Mouse (Mus musculus): ENCODE results near the gene Lmna. TPM values are rescaled to one million over a fixed set of nuclear protein-coding genes. Genes with fewer than 3 reads are reported as not detected.

Gene Lmna
- polyA plus RNA-seq, 1 experiment, result 51.4 TPM

DNA sequence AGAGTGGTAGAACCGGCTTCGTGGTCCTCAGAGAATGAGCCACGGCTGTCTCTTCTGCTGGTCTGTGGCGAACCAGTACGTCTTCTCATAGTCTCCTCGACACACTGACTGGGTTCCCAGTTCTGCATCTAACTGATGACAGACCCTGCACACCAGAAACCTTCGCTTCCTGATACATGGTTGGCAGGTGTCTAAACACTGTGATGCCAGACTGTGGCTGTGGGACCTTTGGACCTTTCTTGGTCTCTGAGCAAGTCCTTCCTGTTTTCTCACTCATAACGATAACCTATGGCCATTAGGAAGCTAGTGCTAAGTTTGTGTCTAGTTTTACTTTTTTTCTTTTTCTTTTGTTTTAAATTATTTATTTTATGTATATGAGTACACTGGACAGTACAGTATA lies 61.3 kb downstream of the Lmna start:
- WGBS, result 96% methylated on average over 8 of the region's 8 CpGs
- peaks cover 28% of the 10 kb centered on the region for H3K4me1 ChIP-seq (ENCODE audit: control insufficient read depth, insufficient read depth, low read length)
- TF ChIP-seq CTCF (IDR thresholded peaks at IDR 0.05; ENCODE audit: borderline replicate concordance, insufficient read depth, low read depth, low read length) (no peak), POLR2A (IDR thresholded peaks at IDR 0.05; ENCODE audit: borderline replicate concordance, insufficient read depth, low read length) (no peak)
- no peaks in the 10 kb centered on the region for H3K27me3 ChIP-seq (ENCODE audit: control insufficient read depth, insufficient read depth, low read length)
- H3K4me3 ChIP-seq (replicated peaks; ENCODE audit: insufficient read depth, low read depth, low read length), result no peak overlapping the region
- no peak for DNase-seq
- H3K27ac ChIP-seq (ENCODE audit: insufficient read depth, low read length), result no peak overlapping the region

DNA sequence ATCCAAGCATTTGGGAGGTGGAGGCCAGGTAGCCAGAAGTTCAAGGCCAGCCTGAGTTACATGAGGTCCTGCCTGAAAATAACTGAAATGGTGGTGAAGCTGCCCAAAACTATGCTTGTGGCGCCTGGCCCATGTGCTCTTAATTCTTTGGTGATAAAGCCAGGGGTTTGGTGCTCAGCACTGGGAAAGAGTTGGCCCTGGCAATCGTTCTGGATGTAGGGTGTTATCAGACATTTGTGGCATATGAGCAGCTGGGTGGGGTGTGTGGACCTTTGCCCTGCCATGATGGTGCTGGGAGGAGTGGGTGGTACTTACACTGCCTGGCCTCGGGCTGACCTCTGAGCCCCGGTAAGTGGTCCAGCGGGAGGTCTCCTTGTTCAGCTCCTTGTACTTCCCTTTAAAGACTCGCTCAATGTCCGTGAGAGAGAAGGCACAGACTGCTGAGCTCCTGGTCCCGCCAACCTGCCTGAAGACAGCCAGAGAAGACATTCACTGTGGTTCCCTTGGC lies 62.0 kb downstream of the Lmna start:
- H3K27me3 ChIP-seq (ENCODE audit: control insufficient read depth, insufficient read depth, low read length), result no peaks in the 10 kb centered on the region
- WGBS, result 76% methylated on average over 8 of the region's 8 CpGs
- no peak for DNase-seq
- no peak overlapping the region for H3K4me3 ChIP-seq (replicated peaks; ENCODE audit: insufficient read depth, low read depth, low read length)
- peaks cover 21% of the 10 kb centered on the region for H3K4me1 ChIP-seq (ENCODE audit: control insufficient read depth, insufficient read depth, low read length)
- H3K27ac ChIP-seq (ENCODE audit: insufficient read depth, low read length), result no peak overlapping the region
- TF ChIP-seq POLR2A (IDR thresholded peaks at IDR 0.05; ENCODE audit: borderline replicate concordance, insufficient read depth, low read length), result no peak
- no peak for TF ChIP-seq CTCF (IDR thresholded peaks at IDR 0.05; ENCODE audit: borderline replicate concordance, insufficient read depth, low read depth, low read length)

DNA sequence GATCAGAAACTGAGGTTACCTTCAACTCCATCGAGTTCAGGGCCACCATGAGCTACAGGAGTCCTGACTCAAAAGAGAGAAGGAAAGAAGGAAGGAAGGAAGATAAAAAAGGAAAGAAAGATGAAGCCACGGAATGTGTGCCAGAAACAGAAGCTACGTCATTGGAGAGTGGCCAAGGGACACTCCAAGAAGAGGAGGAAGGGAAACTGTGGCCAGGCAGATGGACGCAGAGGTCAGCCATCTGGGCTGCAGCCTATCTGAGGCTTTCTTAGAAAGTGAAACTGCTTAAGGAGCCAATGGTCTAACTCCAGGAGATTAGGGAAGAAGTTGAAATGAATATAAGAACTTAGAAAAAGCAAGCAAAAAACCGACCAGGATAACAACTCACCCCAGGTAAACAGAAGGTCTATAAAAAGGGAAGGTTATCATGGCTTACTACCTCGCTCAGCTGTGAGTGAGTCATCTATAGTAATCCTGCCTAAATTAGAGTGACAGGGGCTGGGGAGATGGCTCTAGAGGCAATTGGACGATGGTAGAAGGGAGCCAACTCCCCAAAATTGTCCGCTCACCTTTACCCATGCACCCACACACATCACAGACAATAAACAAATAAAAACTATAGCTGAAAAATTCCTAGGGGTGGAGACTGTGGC lies 63.2 kb downstream of the Lmna start:
- Histone ChIP-seq H3K4me3 (replicated peaks; ENCODE audit: insufficient read depth, low read depth, low read length) (no peak overlapping the region), H3K27me3 (ENCODE audit: control insufficient read depth, insufficient read depth, low read length) (no peaks in the 10 kb centered on the region), H3K27ac (ENCODE audit: insufficient read depth, low read length) (no peak overlapping the region), H3K4me1 (ENCODE audit: control insufficient read depth, insufficient read depth, low read length) (peaks cover 13% of the 10 kb centered on the region)
- WGBS, result 20% methylated on average over 8 of the region's 8 CpGs
- TF ChIP-seq POLR2A (IDR thresholded peaks at IDR 0.05; ENCODE audit: borderline replicate concordance, insufficient read depth, low read length) (no peak), CTCF (IDR thresholded peaks at IDR 0.05; ENCODE audit: borderline replicate concordance, insufficient read depth, low read depth, low read length) (no peak)
- peak in 1 of 2 experiments; percentile 42 for DNase-seq

DNA sequence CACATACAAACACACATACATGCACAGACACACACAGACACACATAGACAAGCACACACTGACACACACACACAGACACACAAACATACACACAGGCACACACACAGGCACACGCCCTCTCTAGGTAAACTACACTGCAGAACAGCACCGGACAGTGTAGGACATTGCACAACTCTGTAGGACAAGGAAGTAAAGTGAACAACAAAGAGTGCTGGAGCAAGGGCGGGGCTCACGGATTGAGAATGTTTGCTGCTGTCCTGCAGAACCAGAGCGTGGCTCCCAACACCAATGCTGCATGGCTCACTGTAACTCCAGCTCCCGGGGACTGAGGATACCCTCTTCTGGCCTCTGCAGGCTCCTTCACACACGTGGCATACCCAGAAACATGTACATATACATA lies 66.9 kb downstream of the Lmna start:
- DNase-seq, result no peak
- Histone ChIP-seq H3K4me3 (replicated peaks; ENCODE audit: insufficient read depth, low read depth, low read length) (no peak overlapping the region), H3K27ac (ENCODE audit: insufficient read depth, low read length) (no peak overlapping the region), H3K27me3 (ENCODE audit: control insufficient read depth, insufficient read depth, low read length) (no peaks in the 10 kb centered on the region), H3K4me1 (ENCODE audit: control insufficient read depth, insufficient read depth, low read length) (peaks cover 9% of the 10 kb centered on the region)
- TF ChIP-seq CTCF (IDR thresholded peaks at IDR 0.05; ENCODE audit: borderline replicate concordance, insufficient read depth, low read depth, low read length), result no peak
- no peak for TF ChIP-seq POLR2A (IDR thresholded peaks at IDR 0.05; ENCODE audit: borderline replicate concordance, insufficient read depth, low read length)
- WGBS, result 78% methylated on average over 7 of the region's 7 CpGs

DNA sequence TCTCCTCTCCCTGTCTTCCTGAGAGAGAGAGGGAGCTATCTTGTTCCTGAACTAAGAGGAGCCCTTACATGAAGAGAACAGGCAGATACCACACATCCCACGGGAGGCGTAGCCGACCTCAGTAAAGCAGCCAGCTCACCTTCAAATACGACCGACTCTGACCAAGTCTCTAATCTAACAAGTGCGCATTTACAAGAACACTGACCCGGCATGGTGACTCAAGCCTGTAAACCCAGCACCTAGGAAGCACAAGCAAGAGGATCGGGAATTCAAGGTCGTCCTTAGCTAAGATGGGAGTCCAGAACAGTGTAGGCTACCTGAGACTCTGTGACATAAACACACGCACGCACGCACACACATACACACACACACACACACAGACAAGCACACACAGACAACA lies 67.3 kb downstream of the Lmna start:
- TF ChIP-seq POLR2A (IDR thresholded peaks at IDR 0.05; ENCODE audit: borderline replicate concordance, insufficient read depth, low read length), result no peak
- 91% methylated on average over 12 of the region's 12 CpGs for WGBS
- H3K4me1 ChIP-seq (ENCODE audit: control insufficient read depth, insufficient read depth, low read length), result peaks cover 9% of the 10 kb centered on the region
- no peaks in the 10 kb centered on the region for H3K27me3 ChIP-seq (ENCODE audit: control insufficient read depth, insufficient read depth, low read length)
- DNase-seq, result no peak
- H3K27ac ChIP-seq (ENCODE audit: insufficient read depth, low read length), result no peak overlapping the region
- no peak overlapping the region for H3K4me3 ChIP-seq (replicated peaks; ENCODE audit: insufficient read depth, low read depth, low read length)

DNA sequence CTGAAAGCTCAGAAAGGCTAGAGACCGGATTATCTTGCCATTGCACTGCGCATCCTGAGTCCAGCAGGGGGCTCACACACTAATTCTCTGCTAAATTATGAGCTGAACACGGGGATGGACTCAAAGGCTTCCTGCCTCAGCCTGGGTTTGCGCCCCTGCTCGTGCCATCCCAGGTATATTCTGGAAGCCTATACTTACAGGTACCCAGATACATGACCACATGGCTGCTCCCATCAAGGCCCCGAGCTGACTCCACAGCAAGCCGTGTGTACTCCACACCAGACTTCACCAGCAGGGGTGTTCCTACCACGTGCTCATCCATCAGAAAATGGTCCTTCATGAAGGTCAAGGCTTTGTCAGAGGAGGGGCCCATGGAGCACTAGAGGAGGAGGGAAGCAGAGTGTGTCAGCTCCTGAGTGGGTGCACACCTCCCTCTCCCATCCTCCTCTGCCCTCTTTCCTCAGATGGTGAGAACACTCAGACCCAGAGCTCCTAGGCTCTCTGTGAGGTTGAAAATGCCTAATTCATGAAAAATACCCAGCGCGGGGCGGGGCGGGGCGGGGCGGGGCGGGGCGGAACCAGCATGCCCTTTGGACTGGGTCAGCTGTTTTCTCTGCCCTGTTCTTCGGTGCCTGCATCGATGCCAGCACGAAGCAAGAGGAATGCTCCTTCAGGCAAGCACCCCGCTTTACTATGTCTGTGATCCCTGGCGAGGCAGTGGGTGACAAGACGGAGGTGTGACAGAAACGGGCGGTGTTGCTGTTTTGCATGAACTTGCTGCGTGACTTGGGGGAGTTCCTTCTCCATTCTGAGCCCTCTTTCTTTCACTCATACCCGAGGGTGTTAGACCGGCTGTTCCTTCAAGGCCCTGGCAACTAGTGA lies 69.0 kb downstream of the Lmna start:
- DNase-seq, result no peak
- 27% methylated on average over 27 of the region's 27 CpGs for WGBS
- peaks cover 9% of the 10 kb centered on the region; the same call in 1 of the 2 replicates for H3K4me1 ChIP-seq (ENCODE audit: control insufficient read depth, insufficient read depth, low read length)
- H3K4me3 ChIP-seq (replicated peaks; ENCODE audit: insufficient read depth, low read depth, low read length), result peak overlapping the region; percentile 21
- TF ChIP-seq POLR2A (IDR thresholded peaks at IDR 0.05; ENCODE audit: borderline replicate concordance, insufficient read depth, low read length) (no peak), CTCF (IDR thresholded peaks at IDR 0.05; ENCODE audit: borderline replicate concordance, insufficient read depth, low read depth, low read length) (peak; percentile 34; the same call in 1 of the 2 replicates)
- H3K27me3 ChIP-seq (ENCODE audit: control insufficient read depth, insufficient read depth, low read length), result no peaks in the 10 kb centered on the region
- H3K27ac ChIP-seq (ENCODE audit: insufficient read depth, low read length), result no peak overlapping the region

DNA sequence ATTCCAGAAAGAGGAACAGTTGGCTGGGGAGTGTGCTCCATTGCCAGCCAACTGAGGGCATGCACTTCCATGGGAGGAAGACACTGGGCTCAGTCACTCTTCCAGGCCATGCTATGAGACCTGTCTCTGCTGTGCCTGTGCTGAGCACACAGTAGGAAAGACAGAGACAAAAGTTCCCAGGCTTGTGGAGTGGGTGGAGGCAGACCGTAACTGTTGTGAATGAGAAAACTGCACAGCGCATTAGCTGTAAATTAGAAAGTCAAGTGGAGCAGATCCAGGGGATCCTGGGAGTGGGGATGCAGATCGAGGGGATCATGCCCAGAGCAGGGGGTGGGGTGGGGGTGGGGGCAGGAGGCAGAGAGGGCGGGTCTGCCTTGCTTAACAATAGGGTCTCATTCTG lies 70.2 kb downstream of the Lmna start:
- TF ChIP-seq POLR2A (IDR thresholded peaks at IDR 0.05; ENCODE audit: borderline replicate concordance, insufficient read depth, low read length), result no peak
- TF ChIP-seq CTCF (IDR thresholded peaks at IDR 0.05; ENCODE audit: borderline replicate concordance, insufficient read depth, low read depth, low read length), result no peak
- DNase-seq, result no peak
- no peak overlapping the region for H3K27ac ChIP-seq (ENCODE audit: insufficient read depth, low read length)
- H3K27me3 ChIP-seq (ENCODE audit: control insufficient read depth, insufficient read depth, low read length), result no peaks in the 10 kb centered on the region
- no peak overlapping the region for H3K4me3 ChIP-seq (replicated peaks; ENCODE audit: insufficient read depth, low read depth, low read length)
- WGBS, result 72% methylated on average over 4 of the region's 4 CpGs
- peaks cover 9% of the 10 kb centered on the region; the same call in 1 of the 2 replicates for H3K4me1 ChIP-seq (ENCODE audit: control insufficient read depth, insufficient read depth, low read length)
